Mouse (Mus musculus) erythroblast, embryonic 14.5 days (primary cell): ENCODE measurements around the gene Ccdc138.

ENCODE experiments used
- GATA1 ChIP-seq: IDR thresholded peaks from 2 replicates; pipeline ENCODE4 v1.6.1; 2012; ENCODE audit warnings: low read length, inconsistent platforms, mixed read lengths
- TAL1 ChIP-seq: IDR thresholded peaks from 3 replicates; pipeline ENCODE4 v1.6.1; 2012; ENCODE audit warnings: low read length, inconsistent platforms, mixed read lengths

DNA sequence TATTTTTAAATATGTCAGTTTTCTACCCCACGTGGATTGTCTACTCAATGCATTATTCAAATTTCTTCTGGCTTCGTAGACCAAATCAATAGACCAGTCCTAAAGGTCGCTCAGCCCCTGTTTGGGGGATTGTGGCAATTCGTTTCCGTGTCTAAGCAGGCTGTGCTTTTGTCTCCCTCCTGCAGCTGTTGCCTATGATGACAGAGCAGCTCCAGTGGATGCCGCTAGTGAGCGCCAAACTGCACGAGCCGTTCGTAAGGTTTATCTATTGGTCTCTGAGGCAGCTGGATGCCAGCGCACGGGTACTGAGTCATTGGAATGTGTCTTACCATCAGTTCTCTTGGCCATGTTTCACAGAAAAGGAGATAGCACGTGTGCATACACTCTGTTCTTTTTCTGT, 42.9 kb downstream of the Ccdc138 start:
- TF ChIP-seq GATA1: no peak
- TF ChIP-seq TAL1: no peak
